In genomic region chr11:106350853-106351252, GRCm38 (mm10) we compare ENCODE assay signal across 21 mouse cellular contexts. TPM values are rescaled to one million over a fixed set of nuclear protein-coding genes. Genes with fewer than 3 reads are reported as not detected.
DNase-seq lines count a peak whose midpoint lies in the region; ATAC-seq and TF ChIP-seq lines count a peak whose summit lies in the region.
"Had no signal": no experiment of that assay in that cellular context is flagged by ENCODE, and none has a peak within 500 bp of the region (broad histone marks: within the 10 kb centered on the region; RNA-seq: fewer than 3 reads in every experiment).

No protein-coding gene starts in this region.

- no peak overlapping the region for H3ac ChIP-seq in myocyte (ENCODE audit: control insufficient read depth, insufficient read length)

- 55% methylated on average over 5 of the region's 5 CpGs for WGBS in liver, embryonic 16.5 days (ENCODE audit: insufficient replicate concordance)
- 58% methylated on average over 5 of the region's 5 CpGs for WGBS in liver, embryonic 11.5 days

- H3K27me3 ChIP-seq in liver, embryonic 16.5 days (ENCODE audit: control insufficient read depth, insufficient read depth, low read depth, low read length): no peaks in the 10 kb centered on the region
- no peaks in the 10 kb centered on the region for H3K27me3 ChIP-seq in liver, embryonic 11.5 days (replicated peaks; ENCODE audit: control insufficient read depth, insufficient read depth, low read length)
- H3K27me3 ChIP-seq in myocyte (ENCODE audit: control insufficient read depth, insufficient read depth, insufficient read length): peaks cover 25% of the 10 kb centered on the region
- H3K27me3 ChIP-seq: embryonic facial prominence, embryonic 15.5 days; hindbrain, embryonic 15.5 days; limb, embryonic 13.5 days; midbrain, embryonic 15.5 days had no signal

- no peak overlapping the region for H3K9ac ChIP-seq in liver, embryonic 16.5 days (ENCODE audit: low read depth, low read length)
- H3K9ac ChIP-seq in liver, embryonic 11.5 days (ENCODE audit: low read depth, low read length): no peak overlapping the region
- H3K9ac ChIP-seq: embryonic facial prominence, embryonic 15.5 days; hindbrain, embryonic 15.5 days; limb, embryonic 13.5 days; midbrain, embryonic 15.5 days had no signal

- H3K4me1 ChIP-seq in liver, embryonic 16.5 days (ENCODE audit: control insufficient read depth, low read depth, low read length): no peaks in the 10 kb centered on the region
- no peaks in the 10 kb centered on the region for H3K4me1 ChIP-seq in liver, embryonic 11.5 days (replicated peaks; ENCODE audit: control insufficient read depth, insufficient read depth, low read length)
- H3K4me1 ChIP-seq: embryonic facial prominence, embryonic 15.5 days; hindbrain, embryonic 15.5 days; midbrain, embryonic 15.5 days had no signal

- H3K79me2 ChIP-seq in myocyte (ENCODE audit: control insufficient read depth, insufficient read depth): no peaks in the 10 kb centered on the region

- no peak for TF ChIP-seq POLR2A in myocyte (IDR thresholded peaks at IDR 0.05; ENCODE audit: insufficient read length, low read depth)

- H3K9me3 ChIP-seq in liver, embryonic 16.5 days (replicated peaks; ENCODE audit: control insufficient read depth, low read length): no peaks in the 10 kb centered on the region
- H3K9me3 ChIP-seq in liver, embryonic 11.5 days (ENCODE audit: control insufficient read depth, low read length): no peaks in the 10 kb centered on the region
- H3K9me3 ChIP-seq: embryonic facial prominence, embryonic 15.5 days; hindbrain, embryonic 15.5 days; limb, embryonic 13.5 days; midbrain, embryonic 15.5 days had no signal

- no peak overlapping the region for H3K27ac ChIP-seq in liver, embryonic 16.5 days (ENCODE audit: low read length)
- no peak overlapping the region for H3K27ac ChIP-seq in liver, embryonic 11.5 days (ENCODE audit: low read depth, low read length)
- H3K27ac ChIP-seq: embryonic facial prominence, embryonic 15.5 days; hindbrain, embryonic 15.5 days; limb, embryonic 13.5 days; macrophage; midbrain, embryonic 15.5 days had no signal

- no peak overlapping the region for H3K4me2 ChIP-seq in liver, embryonic 16.5 days (ENCODE audit: low read depth, low read length)
- no peak overlapping the region for H3K4me2 ChIP-seq in liver, embryonic 11.5 days
- H3K4me2 ChIP-seq in myocyte (ENCODE audit: low read depth): peak overlapping the region; percentile 65
- H3K4me2 ChIP-seq: embryonic facial prominence, embryonic 15.5 days; hindbrain, embryonic 15.5 days; limb, embryonic 13.5 days; midbrain, embryonic 15.5 days had no signal

- H3K4me3 ChIP-seq in liver, embryonic 16.5 days (ENCODE audit: low read depth, low read length): no peak overlapping the region
- H3K4me3 ChIP-seq in liver, embryonic 11.5 days (ENCODE audit: low read depth, low read length): no peak overlapping the region
- H3K4me3 ChIP-seq in myocyte: no peak overlapping the region
- H3K4me3 ChIP-seq: embryonic facial prominence, embryonic 15.5 days; hindbrain, embryonic 15.5 days; limb, embryonic 13.5 days; midbrain, embryonic 15.5 days had no signal

- H3K36me3 ChIP-seq in liver, embryonic 16.5 days (ENCODE audit: control insufficient read depth, insufficient read depth): no peaks in the 10 kb centered on the region
- H3K36me3 ChIP-seq in liver, embryonic 11.5 days (ENCODE audit: control insufficient read depth, insufficient read depth, low read length): no peaks in the 10 kb centered on the region
- peaks cover 4% of the 10 kb centered on the region for H3K36me3 ChIP-seq in myocyte (ENCODE audit: control insufficient read depth, insufficient read depth)
- H3K36me3 ChIP-seq: embryonic facial prominence, embryonic 15.5 days; hindbrain, embryonic 15.5 days; limb, embryonic 13.5 days; midbrain, embryonic 15.5 days had no signal

- ATAC-seq in liver, embryonic 16.5 days (ENCODE audit: low read depth): peak; percentile 21; the same call in 1 of the 2 replicates
- no peak for ATAC-seq in liver, embryonic 11.5 days (replicated peaks; ENCODE audit: low FRiP score)
- ATAC-seq: forebrain, embryonic 16.5 days; midbrain, embryonic 15.5 days had no signal

- peak; percentile 82 for DNase-seq in gastrocnemius, adult 18-20 months (ENCODE audit: low spot score)
- no peak for DNase-seq in gastrocnemius, postnatal 4 days (ENCODE audit: low spot score in 2 of 2)
- DNase-seq in liver, embryonic 11.5 days (ENCODE audit: low spot score): no peak
- DNase-seq in adrenal gland, postnatal 36 days: peak; percentile 37 to 50
- no peak for DNase-seq in cerebellum, postnatal 4 days (ENCODE audit: low spot score in 2 of 2)
- DNase-seq: cerebellum, postnatal 14 days; kidney, postnatal 14 days; right cerebral cortex, postnatal 25 days; thymus, adult 2 months had no signal

TF ChIP-seq in myocyte, 11 proteins besides CTCF, POLR2A, EP300 and RAD21:
- peak; percentile 19 for TF ChIP-seq TCF12 (IDR thresholded peaks at IDR 0.05; ENCODE audit: insufficient read depth, poor library complexity, severe bottlenecking)
- no peak for TF ChIP-seq E2F4 (IDR thresholded peaks at IDR 0.05; ENCODE audit: insufficient read depth)
- TF ChIP-seq SRF (IDR thresholded peaks at IDR 0.05; ENCODE audit: control insufficient read depth, insufficient read length, low read depth): no peak
- TF ChIP-seq MYOD1 (IDR thresholded peaks at IDR 0.05; ENCODE audit: control insufficient read depth in 1 of 3, insufficient read length in 2 of 3, low read depth in 2 of 3): peak; percentile 43 to 88 (median 62)
- no peak for TF ChIP-seq MAX (IDR thresholded peaks at IDR 0.05; ENCODE audit: low read depth)
- no peak for TF ChIP-seq CEBPB (IDR thresholded peaks at IDR 0.05; ENCODE audit: insufficient read depth, poor library complexity, severe bottlenecking)
- TF ChIP-seq MYOG (IDR thresholded peaks at IDR 0.05; ENCODE audit: control insufficient read depth in 1 of 3, insufficient read depth in 1 of 3, insufficient read length in 2 of 3, low read depth in 2 of 3): peak; percentile 75 to 92 (median 76)
- TF ChIP-seq USF1 (IDR thresholded peaks at IDR 0.05; ENCODE audit: low read depth): peak; percentile 17
- no peak for TF ChIP-seq TCF3 (IDR thresholded peaks at IDR 0.05; ENCODE audit: insufficient read length, low read depth)

RNA-seq across cellular contexts. Expression of gene Scn4a, which starts 2.2 kb away (rescaled TPM):
- 100 to 1,000 TPM; 472 to 505 TPM for total RNA-seq in gastrocnemius, adult 18-20 months (2021)
- 10 to 100 TPM; 81.7 to 86.7 TPM for total RNA-seq in gastrocnemius, postnatal 4 days (2021)
- 0.04 and 0.13 TPM in 2 replicates for polyA plus RNA-seq in liver, embryonic 16.5 days (2015; fragmentation: Nextera tagmentation; extraction: Ambion mirVana)
- polyA plus RNA-seq in liver, embryonic 11.5 days (2014; fragmentation: Nextera tagmentation; extraction: Ambion mirVana): not detected in 2 replicates
- total RNA-seq in adrenal gland, postnatal 36 days (2021): under 1 TPM in 1 of 2 experiments, not detected in 1; 0.10 TPM
- polyA plus RNA-seq in myocyte (2012; fragmentation: generic; extraction: Trizol): 15.3 TPM
- total RNA-seq: granulocyte monocyte progenitor cell, adult 5-6 weeks had no signal
- polyA plus RNA-seq: hindbrain, embryonic 15.5 days; midbrain, embryonic 15.5 days had no signal

RNA-seq across cellular contexts. Expression of gene Prr29, which starts 14.4 kb away (rescaled TPM):
- 1 to 10 TPM; 4.8 to 5.7 TPM for total RNA-seq in gastrocnemius, adult 18-20 months (2021)
- 10 to 100 TPM; 13.6 to 18.1 TPM for total RNA-seq in gastrocnemius, postnatal 4 days (2021)
- polyA plus RNA-seq in liver, embryonic 16.5 days (2015; fragmentation: Nextera tagmentation; extraction: Ambion mirVana): not detected in 2 replicates
- not detected in 2 replicates for polyA plus RNA-seq in liver, embryonic 11.5 days (2014; fragmentation: Nextera tagmentation; extraction: Ambion mirVana)
- total RNA-seq in adrenal gland, postnatal 36 days (2021): not detected
- 0.32 TPM for polyA plus RNA-seq in myocyte (2012; fragmentation: generic; extraction: Trizol)
- total RNA-seq: granulocyte monocyte progenitor cell, adult 5-6 weeks; layer of hippocampus, postnatal 25 days had no signal
- polyA plus RNA-seq: forebrain, embryonic 16.5 days; hindbrain, embryonic 15.5 days; macrophage; midbrain, embryonic 15.5 days; neural tube, embryonic 11.5 days had no signal

RNA-seq across cellular contexts. Expression of gene Cd79b, which starts 36.3 kb away (rescaled TPM):
- under 1 TPM; 0.18 to 0.33 TPM for total RNA-seq in gastrocnemius, adult 18-20 months (2021)
- total RNA-seq in gastrocnemius, postnatal 4 days (2021): 1 to 10 TPM; 1.3 to 1.5 TPM
- 11.3 and 12.3 TPM in 2 replicates for polyA plus RNA-seq in liver, embryonic 16.5 days (2015; fragmentation: Nextera tagmentation; extraction: Ambion mirVana)
- polyA plus RNA-seq in liver, embryonic 11.5 days (2014; fragmentation: Nextera tagmentation; extraction: Ambion mirVana): 5.9 and 6.3 TPM in 2 replicates
- total RNA-seq in adrenal gland, postnatal 36 days (2021): 1 to 10 TPM in 1 of 2 experiments, under 1 TPM in 1; 0.33 to 1.2 TPM
- not detected for polyA plus RNA-seq in myocyte (2012; fragmentation: generic; extraction: Trizol)

RNA-seq across cellular contexts. Expression of gene Icam2, which starts 37.0 kb away (rescaled TPM):
- 1 to 10 TPM; 3.3 to 7.8 TPM for total RNA-seq in gastrocnemius, adult 18-20 months (2021)
- total RNA-seq in gastrocnemius, postnatal 4 days (2021): 10 to 100 TPM; 18.7 to 19.9 TPM
- 13.4 and 14.8 TPM in 2 replicates for polyA plus RNA-seq in liver, embryonic 16.5 days (2015; fragmentation: Nextera tagmentation; extraction: Ambion mirVana)
- 36.2 and 41.6 TPM in 2 replicates for polyA plus RNA-seq in liver, embryonic 11.5 days (2014; fragmentation: Nextera tagmentation; extraction: Ambion mirVana)
- 10 to 100 TPM; 14.1 to 14.7 TPM for total RNA-seq in adrenal gland, postnatal 36 days (2021)
- not detected for polyA plus RNA-seq in myocyte (2012; fragmentation: generic; extraction: Trizol)

RNA-seq across cellular contexts. Expression of gene Gh, which starts 49.2 kb away (rescaled TPM):
- not detected for total RNA-seq in gastrocnemius, adult 18-20 months (2021)
- not detected for total RNA-seq in gastrocnemius, postnatal 4 days (2021)
- not detected in 2 replicates for polyA plus RNA-seq in liver, embryonic 16.5 days (2015; fragmentation: Nextera tagmentation; extraction: Ambion mirVana)
- not detected in 2 replicates for polyA plus RNA-seq in liver, embryonic 11.5 days (2014; fragmentation: Nextera tagmentation; extraction: Ambion mirVana)
- total RNA-seq in adrenal gland, postnatal 36 days (2021): not detected
- polyA plus RNA-seq in myocyte (2012; fragmentation: generic; extraction: Trizol): not detected
- total RNA-seq: granulocyte monocyte progenitor cell, adult 5-6 weeks; layer of hippocampus, postnatal 25 days had no signal
- polyA plus RNA-seq: embryonic facial prominence, embryonic 15.5 days; forebrain, embryonic 16.5 days; heart, embryonic 16.5 days; hindbrain, embryonic 15.5 days; limb, embryonic 13.5 days; macrophage; midbrain, embryonic 15.5 days; neural tube, embryonic 11.5 days had no signal

Comparison
In these comparisons a context has a peak if more than half of its experiments do, and no peak if none do; other contexts are left out.
1. DNase-seq: peak in gastrocnemius, adult 18-20 months (single experiment) and adrenal gland, postnatal 36 days (2 of 2); none in gastrocnemius, postnatal 4 days (0 of 2), liver, embryonic 11.5 days (single experiment) and cerebellum, postnatal 4 days (0 of 2).
2. RNA of gene Scn4a, which starts 2.2 kb away (total RNA-seq): 472 to 505 TPM in gastrocnemius, adult 18-20 months and 81.7 to 86.7 TPM in gastrocnemius, postnatal 4 days; 0.10 TPM in adrenal gland, postnatal 36 days; every median in the first group is over 10 times any median in the second.
3. RNA of gene Prr29, which starts 14.4 kb away (total RNA-seq): 13.6 to 18.1 TPM in gastrocnemius, postnatal 4 days and 4.8 to 5.7 TPM in gastrocnemius, adult 18-20 months; not detected in adrenal gland, postnatal 36 days; every median in the first group is over 4 times any median in the second.